In the genomic region with DNA sequence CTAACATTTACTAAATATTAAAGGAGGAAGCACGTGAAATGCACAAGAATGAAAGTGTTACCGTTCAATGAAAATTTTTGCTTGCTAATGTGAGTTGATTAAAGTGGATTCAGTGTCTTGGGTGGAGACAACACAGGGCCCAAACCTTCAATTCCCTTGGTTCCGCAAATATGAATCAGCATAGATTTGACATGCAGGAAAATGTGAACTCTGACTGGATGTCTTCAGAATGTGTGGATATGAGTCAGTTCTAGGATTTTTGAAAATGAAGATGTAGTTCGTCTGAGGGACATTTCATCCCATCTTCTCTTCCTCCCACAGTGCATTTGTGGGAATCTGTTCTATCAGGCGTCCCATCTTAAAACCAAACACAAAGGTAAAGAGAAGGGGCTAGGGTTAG, we compare ENCODE assay signal across 25 mouse cellular contexts. TPM values are rescaled to one million over a fixed set of nuclear protein-coding genes. Genes with fewer than 3 reads are reported as not detected.
DNase-seq lines count a peak whose midpoint lies in the region; ATAC-seq and TF ChIP-seq lines count a peak whose summit lies in the region.
"Had no signal": no experiment of that assay in that cellular context is flagged by ENCODE, and none has a peak within 500 bp of the region (broad histone marks: within the 10 kb centered on the region; RNA-seq: fewer than 3 reads in every experiment).

No protein-coding gene starts in this region.

- H3K4me1 ChIP-seq in hindbrain, embryonic 14.5 days (replicated peaks; ENCODE audit: control insufficient read depth, insufficient read depth, low read length), result peaks cover 5% of the 10 kb centered on the region
- H3K4me1 ChIP-seq in hindbrain, embryonic 10.5 days (replicated peaks), result peaks cover 22% of the 10 kb centered on the region
- H3K4me1 ChIP-seq in lung, embryonic 14.5 days (ENCODE audit: insufficient read depth), result peaks cover 8% of the 10 kb centered on the region; the same call in 1 of the 2 replicates
- peaks cover 30% of the 10 kb centered on the region for H3K4me1 ChIP-seq in embryonic facial prominence, embryonic 10.5 days
- H3K4me1 ChIP-seq: intestine, embryonic 15.5 days; liver, embryonic 12.5 days; stomach, embryonic 15.5 days had no signal

- DNase-seq in hindbrain, embryonic 14.5 days (ENCODE audit: low spot score), result no peak
- no peak for DNase-seq in hindbrain, embryonic 10.5 days (ENCODE audit: low spot score)
- no peak for DNase-seq in lung, embryonic 14.5 days
- DNase-seq in lung, postnatal 4 days, result no peak
- no peak for DNase-seq in embryonic facial prominence, embryonic 10.5 days (ENCODE audit: low spot score)
- no peak for DNase-seq in spleen, postnatal 4 days (ENCODE audit: low spot score in 2 of 2)
- DNase-seq: adrenal gland, adult 2 months; B cell, adult 2 months; cerebellum, adult 11-12 months; cerebellum, postnatal 10 days; gastrocnemius, postnatal 10 days; kidney, postnatal 10 days; lung, adult 18-20 months; lung, postnatal 14 days; thymus, adult 2 months had no signal

- H3K27ac ChIP-seq in hindbrain, embryonic 14.5 days, result no peak overlapping the region
- H3K27ac ChIP-seq in hindbrain, embryonic 10.5 days, result no peak overlapping the region
- no peak overlapping the region for H3K27ac ChIP-seq in lung, embryonic 14.5 days (ENCODE audit: low read depth)
- H3K27ac ChIP-seq in embryonic facial prominence, embryonic 10.5 days (replicated peaks), result no peak overlapping the region
- H3K27ac ChIP-seq: forebrain, embryonic 15.5 days; hindbrain, embryonic 15.5 days; liver, embryonic 12.5 days had no signal

- H3K9me3 ChIP-seq in hindbrain, embryonic 14.5 days (ENCODE audit: control insufficient read depth, low read length), result no peaks in the 10 kb centered on the region
- H3K9me3 ChIP-seq in hindbrain, embryonic 10.5 days, result no peaks in the 10 kb centered on the region
- no peaks in the 10 kb centered on the region for H3K9me3 ChIP-seq in lung, embryonic 14.5 days (ENCODE audit: low read depth, low read length)
- H3K9me3 ChIP-seq in embryonic facial prominence, embryonic 10.5 days, result no peaks in the 10 kb centered on the region
- H3K9me3 ChIP-seq: embryonic facial prominence, embryonic 15.5 days; forebrain, embryonic 15.5 days; hindbrain, embryonic 15.5 days; intestine, embryonic 15.5 days; liver, embryonic 12.5 days; midbrain, embryonic 12.5 days; stomach, embryonic 15.5 days had no signal

- H3K36me3 ChIP-seq in hindbrain, embryonic 14.5 days (replicated peaks; ENCODE audit: control insufficient read depth, insufficient read depth), result no peaks in the 10 kb centered on the region
- H3K36me3 ChIP-seq in hindbrain, embryonic 10.5 days, result no peaks in the 10 kb centered on the region
- no peaks in the 10 kb centered on the region for H3K36me3 ChIP-seq in lung, embryonic 14.5 days (ENCODE audit: insufficient read depth)
- H3K36me3 ChIP-seq in embryonic facial prominence, embryonic 10.5 days (replicated peaks), result no peaks in the 10 kb centered on the region
- H3K36me3 ChIP-seq in myocyte (ENCODE audit: control insufficient read depth, insufficient read depth), result no peaks in the 10 kb centered on the region
- H3K36me3 ChIP-seq: embryonic facial prominence, embryonic 15.5 days; forebrain, embryonic 15.5 days; G1E; hindbrain, embryonic 15.5 days; intestine, embryonic 15.5 days; liver, embryonic 12.5 days; midbrain, embryonic 12.5 days; stomach, embryonic 15.5 days had no signal

- H3K9ac ChIP-seq in hindbrain, embryonic 14.5 days, result no peak overlapping the region
- H3K9ac ChIP-seq in lung, embryonic 14.5 days, result no peak overlapping the region; the same call in 1 of the 2 replicates
- H3K9ac ChIP-seq: embryonic facial prominence, embryonic 15.5 days; liver, embryonic 12.5 days had no signal

- 0 out of 2 replicates have a peak, but pooled peaks cover 3% of the 10 kb centered on the region for H3K27me3 ChIP-seq in hindbrain, embryonic 14.5 days (ENCODE audit: control insufficient read depth, insufficient read depth, low read length)
- H3K27me3 ChIP-seq in hindbrain, embryonic 10.5 days (ENCODE audit: insufficient read depth, poor library complexity, severe bottlenecking), result peaks cover 7% of the 10 kb centered on the region; the same call in 1 of the 2 replicates
- H3K27me3 ChIP-seq in lung, embryonic 14.5 days (ENCODE audit: insufficient read depth, low read length), result no peaks in the 10 kb centered on the region
- peaks cover 8% of the 10 kb centered on the region; the same call in 1 of the 2 replicates for H3K27me3 ChIP-seq in embryonic facial prominence, embryonic 10.5 days (replicated peaks; ENCODE audit: low read depth, poor library complexity, severe bottlenecking)
- H3K27me3 ChIP-seq in myocyte (ENCODE audit: control insufficient read depth, insufficient read depth, insufficient read length), result no peaks in the 10 kb centered on the region
- H3K27me3 ChIP-seq: CH12.LX; embryonic facial prominence, embryonic 15.5 days; forebrain, embryonic 15.5 days; intestine, embryonic 15.5 days; stomach, embryonic 15.5 days had no signal

- no peak for TF ChIP-seq CTCF in lung, embryonic 14.5 days (IDR thresholded peaks at IDR 0.05; ENCODE audit: low read depth)

- H3K79me2 ChIP-seq in myocyte (ENCODE audit: control insufficient read depth, insufficient read depth), result peaks cover 9% of the 10 kb centered on the region

- H3K4me3 ChIP-seq in hindbrain, embryonic 14.5 days (replicated peaks; ENCODE audit: low read length), result no peak overlapping the region
- H3K4me3 ChIP-seq in hindbrain, embryonic 10.5 days, result no peak overlapping the region
- no peak overlapping the region for H3K4me3 ChIP-seq in lung, embryonic 14.5 days (ENCODE audit: low read depth, low read length)
- H3K4me3 ChIP-seq in embryonic facial prominence, embryonic 10.5 days, result 0 out of 2 replicates have a peak overlapping the region, but pooled peaks have one; percentile 88
- peak overlapping the region; percentile 31 for H3K4me3 ChIP-seq in myocyte

- H3K4me2 ChIP-seq in hindbrain, embryonic 14.5 days (replicated peaks), result peak overlapping the region; percentile 84; the same call in 1 of the 2 replicates
- H3K4me2 ChIP-seq in lung, embryonic 14.5 days, result peak overlapping the region; percentile 69
- H3K4me2 ChIP-seq in myocyte (ENCODE audit: low read depth), result peak overlapping the region; percentile 83

- no peak overlapping the region for H3ac ChIP-seq in myocyte (ENCODE audit: control insufficient read depth, insufficient read length)

- WGBS in hindbrain, embryonic 14.5 days, result 87% methylated on average over 5 of the region's 5 CpGs
- WGBS in hindbrain, embryonic 10.5 days, result 90% methylated on average over 5 of the region's 5 CpGs
- WGBS in lung, embryonic 14.5 days, result 85% methylated on average over 5 of the region's 5 CpGs
- WGBS in embryonic facial prominence, embryonic 10.5 days, result 86% methylated on average over 5 of the region's 5 CpGs

- no peak for TF ChIP-seq POLR2A in myocyte (IDR thresholded peaks at IDR 0.05; ENCODE audit: insufficient read length, low read depth)

- ATAC-seq in hindbrain, embryonic 14.5 days (ENCODE audit: low FRiP score), result no peak
- no peak for ATAC-seq in lung, embryonic 14.5 days (ENCODE audit: insufficient read depth)
- ATAC-seq: liver, embryonic 12.5 days had no signal

TF ChIP-seq in myocyte, 11 proteins besides CTCF, POLR2A, EP300 and RAD21:
- TF ChIP-seq REST (IDR thresholded peaks at IDR 0.05; ENCODE audit: insufficient read depth, insufficient read length), result no peak
- no peak for TF ChIP-seq USF1 (IDR thresholded peaks at IDR 0.05; ENCODE audit: low read depth)
- no peak for TF ChIP-seq TCF12 (IDR thresholded peaks at IDR 0.05; ENCODE audit: insufficient read depth, poor library complexity, severe bottlenecking)
- TF ChIP-seq E2F4 (IDR thresholded peaks at IDR 0.05; ENCODE audit: insufficient read depth), result no peak
- TF ChIP-seq TCF3 (IDR thresholded peaks at IDR 0.05; ENCODE audit: insufficient read length, low read depth), result no peak
- no peak for TF ChIP-seq MYOG (IDR thresholded peaks at IDR 0.05; ENCODE audit: control insufficient read depth in 1 of 3, insufficient read depth in 1 of 3, insufficient read length in 2 of 3, low read depth in 2 of 3)
- no peak for TF ChIP-seq POLR2AphosphoS2 (IDR thresholded peaks at IDR 0.05; ENCODE audit: insufficient read length, low read depth)
- TF ChIP-seq MYOD1 (IDR thresholded peaks at IDR 0.05; ENCODE audit: control insufficient read depth in 1 of 3, insufficient read length in 2 of 3, low read depth in 2 of 3), result no peak
- TF ChIP-seq MAX (IDR thresholded peaks at IDR 0.05; ENCODE audit: low read depth), result no peak
- TF ChIP-seq CEBPB (IDR thresholded peaks at IDR 0.05; ENCODE audit: insufficient read depth, poor library complexity, severe bottlenecking), result no peak
- TF ChIP-seq SRF (IDR thresholded peaks at IDR 0.05; ENCODE audit: control insufficient read depth, insufficient read length, low read depth), result no peak

RNA-seq across cellular contexts. Expression of a gene that starts 1.0 kb away (rescaled TPM):
- 15.1 and 16.2 TPM in 2 replicates for polyA plus RNA-seq in hindbrain, embryonic 14.5 days (2014; fragmentation: Nextera tagmentation; extraction: Ambion mirVana)
- 35.1 and 44.2 TPM in 2 replicates for polyA plus RNA-seq in hindbrain, embryonic 10.5 days (2016; fragmentation: Nextera tagmentation; extraction: Ambion mirVana)
- polyA plus RNA-seq in lung, embryonic 14.5 days (2014; fragmentation: Nextera tagmentation; extraction: Ambion mirVana), result 45.1 and 52.1 TPM in 2 replicates
- polyA plus RNA-seq in embryonic facial prominence, embryonic 10.5 days (2016; fragmentation: Nextera tagmentation; extraction: Ambion mirVana), result 39.9 and 49.0 TPM in 2 replicates
- polyA plus RNA-seq in myocyte (2012; fragmentation: generic; extraction: Trizol), result 10.1 TPM
- polyA plus RNA-seq: G1E had no signal

Comparison
In these comparisons a context has a peak if more than half of its experiments do, and no peak if none do; other contexts are left out.
1. H3K4me3 ChIP-seq: peak in embryonic facial prominence, embryonic 10.5 days (single experiment) and myocyte (single experiment); none in hindbrain, embryonic 14.5 days (single experiment), hindbrain, embryonic 10.5 days (single experiment) and lung, embryonic 14.5 days (single experiment).
2. Peak in every context shown above with its lines, with median percentiles within 50 percentile points of each other: H3K4me2 ChIP-seq.